8 mouse cellular contexts compared by ENCODE assay signal in genomic region chr10:126935556-126936381, GRCm38 (mm10). TPM values are rescaled to one million over a fixed set of nuclear protein-coding genes. Genes with fewer than 3 reads are reported as not detected.
DNase-seq lines count a peak whose midpoint lies in the region; ATAC-seq and TF ChIP-seq lines count a peak whose summit lies in the region.

No protein-coding gene starts in this region.

- ATAC-seq in hindbrain, embryonic 13.5 days (ENCODE audit: low FRiP score): no peak
- ATAC-seq in hindbrain, embryonic 16.5 days: no peak
- ATAC-seq in activated CD4-positive, CD25-positive, alpha-beta regulatory T cell, adult 4 months: no peak

- DNase-seq in MN1 (ENCODE audit: low spot score): peak; percentile 54
- peak; percentile 63 to 71 for DNase-seq in frontal cortex, adult 2 months (ENCODE audit: extremely low spot score in 1 of 2, low spot score in 1 of 2)
- DNase-seq in spleen, postnatal 14 days (ENCODE audit: low spot score in 2 of 2): no peak
- DNase-seq in adrenal gland, adult (ENCODE audit: inconsistent age in 2 of 2, low spot score in 1 of 2): no peak

- no peak overlapping the region for H3K4me2 ChIP-seq in hindbrain, embryonic 13.5 days
- no peak overlapping the region for H3K4me2 ChIP-seq in hindbrain, embryonic 16.5 days (ENCODE audit: low read length)

- H3K9me3 ChIP-seq in hindbrain, embryonic 13.5 days: peaks cover 3% of the 10 kb centered on the region; the same call in 1 of the 2 replicates
- no peaks in the 10 kb centered on the region for H3K9me3 ChIP-seq in hindbrain, embryonic 16.5 days (ENCODE audit: control insufficient read depth, low read length)

- peaks cover 16% of the 10 kb centered on the region; the same call in 1 of the 2 replicates for H3K27me3 ChIP-seq in hindbrain, embryonic 13.5 days
- H3K27me3 ChIP-seq in hindbrain, embryonic 16.5 days (replicated peaks; ENCODE audit: control insufficient read depth, insufficient read depth, low read length): no peaks in the 10 kb centered on the region

- TF ChIP-seq POLR2A in olfactory bulb, adult 2 months (IDR thresholded peaks at IDR 0.05; ENCODE audit: insufficient read depth, low read depth, low read length): no peak

- no peak for TF ChIP-seq CTCF in olfactory bulb, adult 2 months (IDR thresholded peaks at IDR 0.05; ENCODE audit: insufficient read depth, low read depth, low read length)

- H3K4me1 ChIP-seq in hindbrain, embryonic 13.5 days (replicated peaks): peaks cover 7% of the 10 kb centered on the region
- peaks cover 2% of the 10 kb centered on the region; the same call in 1 of the 2 replicates for H3K4me1 ChIP-seq in hindbrain, embryonic 16.5 days (ENCODE audit: control insufficient read depth, insufficient read depth, low read depth, low read length)
- peaks cover 59% of the 10 kb centered on the region for H3K4me1 ChIP-seq in olfactory bulb, adult 2 months (ENCODE audit: control insufficient read depth, insufficient read depth, low read length)

- WGBS in hindbrain, embryonic 13.5 days: 67% methylated on average over 18 of the region's 18 CpGs
- 57% methylated on average over 18 of the region's 18 CpGs for WGBS in hindbrain, embryonic 16.5 days
- WGBS in olfactory bulb, adult 2 months: 12% methylated on average over 18 of the region's 18 CpGs

- peak overlapping the region; percentile 48; the same call in 1 of the 2 replicates for H3K27ac ChIP-seq in hindbrain, embryonic 13.5 days
- no peak overlapping the region for H3K27ac ChIP-seq in hindbrain, embryonic 16.5 days (ENCODE audit: low read depth, low read length)
- H3K27ac ChIP-seq in olfactory bulb, adult 2 months (ENCODE audit: insufficient read depth, low read depth, low read length): peak overlapping the region; percentile 100

- H3K9ac ChIP-seq in hindbrain, embryonic 13.5 days: no peak overlapping the region; the same call in 1 of the 2 replicates
- no peak overlapping the region for H3K9ac ChIP-seq in hindbrain, embryonic 16.5 days (ENCODE audit: low read depth, low read length)

- H3K4me3 ChIP-seq in hindbrain, embryonic 13.5 days: no peak overlapping the region
- H3K4me3 ChIP-seq in hindbrain, embryonic 16.5 days (ENCODE audit: low read length): no peak overlapping the region
- no peak overlapping the region for H3K4me3 ChIP-seq in olfactory bulb, adult 2 months (ENCODE audit: insufficient read depth, low read depth, low read length)

- H3K36me3 ChIP-seq in hindbrain, embryonic 13.5 days: no peaks in the 10 kb centered on the region
- no peaks in the 10 kb centered on the region for H3K36me3 ChIP-seq in hindbrain, embryonic 16.5 days (ENCODE audit: control insufficient read depth, insufficient read depth, low read length)

RNA-seq across cellular contexts. Expression of gene Atp23, which starts 34.6 kb away (rescaled TPM):
- 10.6 and 10.9 TPM in 2 replicates for polyA plus RNA-seq in hindbrain, embryonic 13.5 days (2015; fragmentation: Nextera tagmentation; extraction: Ambion mirVana)
- polyA plus RNA-seq in hindbrain, embryonic 16.5 days (2015; fragmentation: Nextera tagmentation; extraction: Ambion mirVana): 14.5 and 17.2 TPM in 2 replicates
- 9.5 and 10.7 TPM in 2 replicates for polyA plus RNA-seq in frontal cortex, adult 2 months (2012; rRNA removed)
- not detected in 2 replicates for polyA plus RNA-seq in olfactory bulb, adult 2 months (2012; ENCODE audit: insufficient read depth, insufficient read length, low replicate concordance, missing spikeins)
- 1 to 10 TPM; 5.9 to 6.9 TPM for polyA plus RNA-seq in activated CD4-positive, CD25-positive, alpha-beta regulatory T cell, adult 4 months (2017; shearing (Covaris generic))

RNA-seq across cellular contexts. Expression of gene Ctdsp2, which starts 42.7 kb away (rescaled TPM):
- polyA plus RNA-seq in hindbrain, embryonic 13.5 days (2015; fragmentation: Nextera tagmentation; extraction: Ambion mirVana): 18.9 and 19.8 TPM in 2 replicates
- 13.7 and 18.1 TPM in 2 replicates for polyA plus RNA-seq in hindbrain, embryonic 16.5 days (2015; fragmentation: Nextera tagmentation; extraction: Ambion mirVana)
- polyA plus RNA-seq in frontal cortex, adult 2 months (2012; rRNA removed): 78.3 and 79.7 TPM in 2 replicates
- polyA plus RNA-seq in olfactory bulb, adult 2 months (2012; ENCODE audit: insufficient read depth, insufficient read length, low replicate concordance, missing spikeins): not detected in 2 replicates
- 10 to 100 TPM; 29.8 to 35.8 TPM for polyA plus RNA-seq in activated CD4-positive, CD25-positive, alpha-beta regulatory T cell, adult 4 months (2017; shearing (Covaris generic))

Comparison
In these comparisons a context has a peak if more than half of its experiments do, and no peak if none do; other contexts are left out.
1. DNase-seq: peak in MN1 (single experiment) and frontal cortex, adult 2 months (2 of 2); none in spleen, postnatal 14 days (0 of 2) and adrenal gland, adult (0 of 2).